Mouse (Mus musculus) lung, adult 10 weeks (tissue): ENCODE measurements around the gene 1700001K19Rik. TPM values are rescaled to one million over a fixed set of nuclear protein-coding genes. Genes with fewer than 3 reads are reported as not detected.

Experiments used
- polyA plus RNA-seq: library from polyadenylated mRNA; stranded (reverse); fragments of 350-450 nt; fragmentation: Illumina TruSeq; extraction: RNeasy Lipid Tissue Mini Kit (QIAGEN cat#74804); gene quantifications from one replicate; pipeline ENCODE4 v1.2.3, GENCODE M21; 2014; ENCODE audit warnings: low read depth, low replicate concordance; ENCODE audit not compliant: insufficient read depth

The 1700001K19Rik gene
- polyA plus RNA-seq: not detected

GRCm38 (mm10) chr12:110682561-110683299 is at the start of gene 1700001K19Rik:
1700001K19Rik (minus strand) TSS chr12:110682619.

DNA sequence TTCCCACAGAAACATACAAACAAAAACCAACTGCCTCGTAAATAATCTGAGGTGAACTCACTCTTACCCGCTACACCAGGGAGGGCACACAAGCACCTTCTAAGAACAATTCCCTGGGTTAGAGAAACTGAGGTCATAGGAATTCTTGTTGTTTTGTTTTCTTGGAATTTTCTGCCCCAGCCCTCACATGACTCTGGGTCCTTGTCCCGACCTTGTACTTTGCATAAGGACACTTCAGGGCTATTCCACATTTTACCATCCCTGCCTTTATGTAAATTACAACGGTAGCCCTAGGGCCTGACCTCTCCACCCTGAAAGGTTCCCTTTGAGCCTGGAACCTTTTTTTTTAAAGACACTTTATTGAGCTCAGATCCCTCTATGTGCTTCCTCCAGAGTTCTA is 20.1 kb upstream of the 1700001K19Rik start, which contains the start of gene Hsp90aa1:
Gene Hsp90aa1 (minus strand): TSS at position 173 of the 400 bp plus-strand sequence.

Other genes with a start within 250 kb of the 1700001K19Rik start
- gene Ppp2r5c, start 235.5 kb downstream of the 1700001K19Rik start, polyA plus RNA-seq: 45.6 TPM
- 48.0 TPM for gene Dync1h1, start 81.2 kb downstream of the 1700001K19Rik start, polyA plus RNA-seq
- 245 TPM for gene Hsp90aa1, start 20.1 kb upstream of the 1700001K19Rik start, polyA plus RNA-seq
- gene Wdr20, start 55.3 kb upstream of the 1700001K19Rik start, polyA plus RNA-seq: 13.1 TPM
- gene Mok, start 158.3 kb upstream of the 1700001K19Rik start, polyA plus RNA-seq: 4.7 TPM
- 4.3 TPM for gene Zfp839, start 167.6 kb upstream of the 1700001K19Rik start, polyA plus RNA-seq
- gene Cinp, start 206.5 kb upstream of the 1700001K19Rik start, polyA plus RNA-seq: 28.5 TPM
- gene Tecpr2, start 206.6 kb upstream of the 1700001K19Rik start, polyA plus RNA-seq: 1.5 TPM